Mouse (Mus musculus): ENCODE data around the gene Myof.

GRCm38 (mm10) chr19:38064051-38064450 lies 20.7 kb upstream of the Myof start:
- TF ChIP-seq CTCF (IDR thresholded peaks at IDR 0.05; ENCODE audit: control insufficient read depth, insufficient read depth, insufficient replicate concordance, low read depth, low read length), result no peak
- no peak for TF ChIP-seq POLR2A (IDR thresholded peaks at IDR 0.05; ENCODE audit: control insufficient read depth, low read depth, low read length)
